Mouse (Mus musculus) hindbrain, embryonic 16.5 days (tissue): ENCODE data around the gene Slc6a9. TPM values are rescaled to one million over a fixed set of nuclear protein-coding genes. Genes with fewer than 3 reads are reported as not detected.

Experiments
- ATAC-seq: fragments of 200-750 bp; cut with Nextera tagmentation; 2 replicates; pipeline ENCODE4 v1.8.0; 2017; ENCODE audit warnings: moderate TSS enrichment, moderate library complexity
- H3K27ac ChIP-seq: fragments of 300-500 bp; sonication (generic); 2 replicates; pipeline ENCODE4 v1.5.1; 2014; ENCODE audit warnings: low read depth, mild to moderate bottlenecking, control low read depth, low read length, moderate library complexity
- H3K27me3 ChIP-seq: fragments of 300-500 bp; sonication (generic); replicated peaks from 2 replicates; pipeline ENCODE4 v1.6.1; 2014; ENCODE audit warnings: low read length; ENCODE audit not compliant: control insufficient read depth, insufficient read depth
- H3K36me3 ChIP-seq: fragments of 300-500 bp; sonication (generic); 2 replicates; pipeline ENCODE4 v1.6.1; 2014; ENCODE audit warnings: mild to moderate bottlenecking, low read length, moderate library complexity, mixed read lengths; ENCODE audit not compliant: control insufficient read depth, insufficient read depth
- H3K4me1 ChIP-seq: fragments of 300-500 bp; sonication (generic); 2 replicates; pipeline ENCODE4 v1.6.1; 2014; ENCODE audit warnings: low read depth, low read length; ENCODE audit not compliant: control insufficient read depth, insufficient read depth
- H3K4me2 ChIP-seq: fragments of 300-500 bp; sonication (generic); 2 replicates; pipeline ENCODE4 v1.6.1; 2014; ENCODE audit warnings: mild to moderate bottlenecking, low read length, control low read depth, moderate library complexity
- H3K4me3 ChIP-seq: fragments of 300-500 bp; sonication (generic); 2 replicates; pipeline ENCODE4 v1.5.1; 2014; ENCODE audit warnings: mild to moderate bottlenecking, low read length, control low read depth, moderate library complexity
- H3K9ac ChIP-seq: fragments of 300-500 bp; sonication (generic); 2 replicates; pipeline ENCODE4 v1.6.1; 2014; ENCODE audit warnings: low read depth, mild to moderate bottlenecking, control low read depth, low read length, moderate library complexity
- H3K9me3 ChIP-seq: fragments of 300-500 bp; sonication (generic); 2 replicates; pipeline ENCODE4 v1.6.1; 2014; ENCODE audit warnings: mild to moderate bottlenecking, low read length, moderate library complexity; ENCODE audit not compliant: control insufficient read depth
- WGBS: fragments of 180-500 bp; shearing (Covaris S2); extraction: QIAGEN DNeasy Blood & Tissue Kit; methylation state at CpG from one replicate; pipeline ENCODE4 v1.1.7; 2014; 5-methylcytosine and 5-hydroxymethylcytosine counted together
- polyA plus RNA-seq: library from polyadenylated mRNA; unstranded; fragments of >200 nt; fragmentation: Nextera tagmentation; extraction: Ambion mirVana; gene quantifications from 2 replicates; pipeline ENCODE4 v1.2.1, GENCODE M21; 2015

The Slc6a9 gene
- polyA plus RNA-seq, 1 experiment from 2014 or later = 63.8 TPM

DNA sequence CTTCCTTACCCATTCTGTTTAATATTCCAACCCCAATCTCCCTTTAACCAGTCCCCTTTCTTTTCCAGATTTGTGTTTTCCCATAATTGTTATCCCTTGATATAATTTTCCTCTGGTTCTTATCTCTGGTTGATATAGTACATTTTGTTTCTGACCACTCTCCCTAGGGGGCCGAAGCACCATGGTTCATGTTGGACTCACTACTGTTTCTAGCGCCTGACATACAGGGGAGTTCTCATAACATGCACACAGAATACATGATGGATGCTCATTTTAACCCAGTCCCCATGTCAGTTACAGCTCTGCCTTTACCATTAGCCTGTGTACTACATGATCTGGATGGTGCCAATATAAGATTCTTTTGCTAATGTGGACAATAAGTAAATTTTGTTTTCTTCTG lies 53.6 kb downstream of the Slc6a9 start:
- H3K4me1 ChIP-seq = peaks cover 38% of the 10 kb centered on the region
- peak overlapping the region; percentile 86 for H3K4me2 ChIP-seq
- WGBS = 75% methylated on average over 2 of the region's 2 CpGs
- H3K27ac ChIP-seq = no peak overlapping the region
- H3K4me3 ChIP-seq = no peak overlapping the region; the same call in 1 of the 2 replicates
- H3K9me3 ChIP-seq = no peaks in the 10 kb centered on the region
- no peaks in the 10 kb centered on the region for H3K27me3 ChIP-seq
- peaks cover 9% of the 10 kb centered on the region; the same call in 1 of the 2 replicates for H3K36me3 ChIP-seq
- H3K9ac ChIP-seq = peak overlapping the region; percentile 59
- no peak for ATAC-seq

DNA sequence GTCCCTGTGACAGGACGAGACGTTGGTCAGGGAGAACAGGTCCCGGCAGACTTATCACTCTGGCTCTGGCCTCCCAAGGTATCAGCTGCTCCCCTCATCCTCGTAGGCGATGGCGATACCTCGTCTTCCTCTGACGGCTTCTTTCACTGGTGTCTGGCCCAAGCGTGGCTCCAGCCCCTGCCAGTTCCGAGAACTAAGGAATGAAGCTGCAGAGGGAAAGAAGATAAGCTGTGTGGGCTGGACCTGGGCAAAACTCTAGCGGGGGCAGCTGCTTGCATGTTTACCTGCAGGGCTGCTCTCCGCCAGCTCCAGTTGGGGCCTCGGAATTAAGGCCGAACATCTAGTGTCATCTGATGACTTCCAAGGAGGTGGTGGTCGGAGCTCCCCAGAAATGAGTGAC lies 55.2 kb downstream of the Slc6a9 start:
- Histone ChIP-seq H3K9ac (no peak overlapping the region), H3K27me3 (no peaks in the 10 kb centered on the region), H3K4me3 (no peak overlapping the region), H3K36me3 (peaks cover 5% of the 10 kb centered on the region; the same call in 1 of the 2 replicates), H3K4me2 (no peak overlapping the region), H3K9me3 (no peaks in the 10 kb centered on the region), H3K27ac (no peak overlapping the region), H3K4me1 (peaks cover 28% of the 10 kb centered on the region)
- no peak for ATAC-seq
- WGBS = 92% methylated on average over 15 of the region's 15 CpGs

DNA sequence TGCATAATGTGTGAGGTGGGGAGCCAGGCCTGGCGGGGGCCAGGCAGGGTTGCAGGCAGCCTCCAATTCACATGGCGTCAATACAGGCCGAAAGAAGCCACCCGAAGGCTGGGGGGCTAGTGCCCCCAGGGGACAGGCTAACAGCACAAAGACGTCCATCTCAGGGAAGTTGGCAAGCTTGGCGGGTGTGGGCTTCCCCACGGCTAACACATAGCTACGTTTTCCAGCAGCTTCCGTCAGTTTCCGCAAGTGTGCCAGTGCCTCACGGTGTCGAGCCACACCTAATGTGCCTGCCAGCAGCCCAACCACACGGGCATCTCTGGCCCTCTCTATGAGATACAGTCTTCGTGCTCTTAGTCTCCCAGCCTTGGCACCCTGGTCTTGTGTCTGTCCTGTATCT lies 55.7 kb downstream of the Slc6a9 start:
- H3K4me1 ChIP-seq = peaks cover 24% of the 10 kb centered on the region
- H3K36me3 ChIP-seq = peaks cover 5% of the 10 kb centered on the region
- 91% methylated on average over 14 of the region's 14 CpGs for WGBS
- no peak overlapping the region for H3K27ac ChIP-seq
- H3K4me2 ChIP-seq = no peak overlapping the region
- H3K9me3 ChIP-seq = no peaks in the 10 kb centered on the region
- H3K27me3 ChIP-seq = no peaks in the 10 kb centered on the region
- no peak overlapping the region for H3K9ac ChIP-seq
- H3K4me3 ChIP-seq = no peak overlapping the region
- no peak for ATAC-seq

DNA sequence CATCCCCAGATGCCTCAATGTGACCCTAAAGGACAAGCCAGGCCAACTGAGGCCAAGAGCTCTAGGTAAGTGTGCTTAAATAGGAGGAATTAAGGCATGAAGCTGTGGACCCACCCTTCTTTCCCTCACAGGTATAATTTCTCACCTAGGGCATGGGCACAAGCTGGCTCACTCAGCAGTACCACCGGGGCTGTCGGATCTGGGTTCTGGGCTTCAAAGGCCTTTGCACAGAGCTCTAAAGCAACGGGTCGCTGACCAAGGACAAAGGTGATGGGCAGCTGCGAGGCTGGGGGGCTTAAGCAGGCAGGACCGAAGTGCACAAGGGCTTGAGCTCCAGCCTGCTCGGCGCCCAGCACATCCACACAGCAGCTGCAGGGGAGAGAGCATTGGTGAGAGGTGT lies 56.4 kb downstream of the Slc6a9 start:
- Histone ChIP-seq H3K27ac (no peak overlapping the region), H3K27me3 (no peaks in the 10 kb centered on the region), H3K4me1 (peaks cover 23% of the 10 kb centered on the region), H3K9ac (no peak overlapping the region), H3K4me3 (peak overlapping the region; percentile 76), H3K9me3 (no peaks in the 10 kb centered on the region), H3K4me2 (peak overlapping the region; percentile 90), H3K36me3 (peaks cover 11% of the 10 kb centered on the region)
- 72% methylated on average over 8 of the region's 8 CpGs for WGBS
- no peak for ATAC-seq

DNA sequence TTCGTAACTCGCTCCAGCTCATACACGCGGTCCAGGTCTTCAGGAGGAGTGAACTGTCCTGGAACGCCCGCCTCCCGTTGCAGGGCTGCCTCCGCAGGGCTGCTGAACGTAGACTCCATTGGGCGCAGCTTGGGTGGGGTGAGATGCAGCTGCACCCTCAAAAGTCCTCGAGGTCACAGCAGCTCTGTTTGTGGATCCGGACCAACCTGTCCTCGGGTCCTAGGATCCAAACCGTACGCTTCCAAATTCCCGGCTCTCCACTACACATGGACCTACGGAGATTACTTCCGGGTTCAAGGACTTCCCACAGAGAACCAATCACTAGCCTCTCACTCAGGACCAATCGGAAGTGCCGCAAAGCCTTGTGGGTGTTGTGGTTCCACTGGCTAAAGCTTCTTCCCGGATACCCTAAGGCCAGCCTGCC lies 57.4 kb downstream of the Slc6a9 start, which contains the start of gene Dph2:
TSS of gene Dph2 (minus strand) at position 295 of the 424 bp plus-strand sequence.
- Histone ChIP-seq H3K27me3 (no peaks in the 10 kb centered on the region), H3K36me3 (peaks cover 11% of the 10 kb centered on the region), H3K9ac (peak within 1 kb of the TSS; percentile 64), H3K4me3 (peak within 1 kb of the TSS; percentile 76), H3K4me2 (peak within 1 kb of the TSS; percentile 90), H3K9me3 (no peaks in the 10 kb centered on the region), H3K4me1 (peaks cover 15% of the 10 kb centered on the region), H3K27ac (no peak within 1 kb of the TSS)
- peak; percentile 86 for ATAC-seq
- 2% methylated on average over 21 of the region's 21 CpGs for WGBS

DNA sequence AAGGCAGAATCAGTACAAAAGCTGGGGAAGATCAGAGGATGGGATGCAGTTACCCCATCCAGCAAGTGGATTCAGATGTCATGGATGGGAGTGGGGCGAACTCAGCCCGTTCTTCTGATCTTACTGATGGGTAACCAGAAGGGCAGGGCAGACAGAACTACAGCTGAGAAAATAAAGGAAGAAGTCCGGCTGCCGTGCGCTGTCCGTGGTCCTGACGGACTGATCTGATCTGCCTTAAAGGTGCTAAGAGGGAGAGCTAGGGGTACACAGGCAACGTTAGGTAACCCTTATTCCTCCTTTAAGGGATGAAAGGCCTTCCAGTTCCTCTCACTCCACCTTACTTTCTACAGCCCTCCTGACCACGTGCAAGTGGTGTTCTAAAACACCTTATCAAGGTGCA lies 59.1 kb downstream of the Slc6a9 start:
- Histone ChIP-seq H3K27ac (no peak overlapping the region), H3K4me3 (no peak overlapping the region), H3K4me1 (peaks cover 11% of the 10 kb centered on the region), H3K9ac (no peak overlapping the region), H3K27me3 (no peaks in the 10 kb centered on the region), H3K4me2 (no peak overlapping the region), H3K9me3 (no peaks in the 10 kb centered on the region), H3K36me3 (peaks cover 19% of the 10 kb centered on the region)
- ATAC-seq = no peak
- 25% methylated on average over 9 of the region's 9 CpGs for WGBS

DNA sequence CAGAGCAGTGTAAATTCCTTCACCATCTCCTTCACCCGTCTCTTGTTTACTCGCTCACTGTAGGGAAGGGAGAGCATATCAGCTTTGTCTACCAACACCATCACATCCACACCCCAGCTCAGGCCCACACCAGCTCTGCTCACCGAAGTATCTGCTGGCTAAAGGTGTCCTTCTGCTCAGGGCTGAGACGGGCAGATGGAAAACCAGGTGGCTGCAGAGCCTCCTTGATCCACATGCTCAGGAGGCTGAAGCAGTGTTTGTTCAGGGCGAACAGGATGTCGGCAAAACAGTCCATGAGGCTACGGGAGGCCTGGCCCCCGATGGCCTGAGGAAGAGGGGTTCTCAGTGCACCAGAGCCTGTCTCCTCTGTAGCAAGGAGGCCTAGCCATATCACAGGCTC lies 60.3 kb downstream of the Slc6a9 start:
- no peak for ATAC-seq
- H3K36me3 ChIP-seq = peaks cover 20% of the 10 kb centered on the region
- H3K27ac ChIP-seq = no peak overlapping the region
- H3K4me1 ChIP-seq = peaks cover 11% of the 10 kb centered on the region
- 90% methylated on average over 8 of the region's 8 CpGs for WGBS
- no peaks in the 10 kb centered on the region for H3K27me3 ChIP-seq
- no peak overlapping the region for H3K4me3 ChIP-seq
- H3K9ac ChIP-seq = no peak overlapping the region
- no peak overlapping the region for H3K4me2 ChIP-seq
- H3K9me3 ChIP-seq = no peaks in the 10 kb centered on the region

DNA sequence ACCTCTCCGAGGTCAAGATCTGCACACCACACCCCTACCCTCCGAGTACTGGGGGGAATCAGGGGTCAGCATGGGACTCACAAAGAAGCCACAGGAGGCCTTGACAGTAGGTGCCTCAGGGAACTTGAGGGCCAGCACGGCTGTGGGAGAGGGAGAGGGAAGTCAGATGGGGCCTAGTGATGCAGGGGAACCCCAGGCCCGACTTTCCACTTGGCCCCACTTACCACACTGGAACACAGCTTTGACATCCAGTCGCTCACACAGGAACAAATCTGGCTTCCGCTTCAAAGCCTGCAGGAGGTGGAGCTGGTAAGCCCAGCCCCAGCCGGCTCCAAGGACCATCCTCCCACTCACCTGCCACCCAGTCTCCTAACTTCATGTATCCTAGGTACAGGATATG lies 61.0 kb downstream of the Slc6a9 start:
- H3K4me1 ChIP-seq = peaks cover 11% of the 10 kb centered on the region
- no peak overlapping the region for H3K9ac ChIP-seq
- no peaks in the 10 kb centered on the region for H3K9me3 ChIP-seq
- no peak overlapping the region for H3K27ac ChIP-seq
- 83% methylated on average over 7 of the region's 7 CpGs for WGBS
- no peak for ATAC-seq
- no peak overlapping the region for H3K4me3 ChIP-seq
- no peaks in the 10 kb centered on the region for H3K27me3 ChIP-seq
- peaks cover 25% of the 10 kb centered on the region for H3K36me3 ChIP-seq
- no peak overlapping the region for H3K4me2 ChIP-seq

DNA sequence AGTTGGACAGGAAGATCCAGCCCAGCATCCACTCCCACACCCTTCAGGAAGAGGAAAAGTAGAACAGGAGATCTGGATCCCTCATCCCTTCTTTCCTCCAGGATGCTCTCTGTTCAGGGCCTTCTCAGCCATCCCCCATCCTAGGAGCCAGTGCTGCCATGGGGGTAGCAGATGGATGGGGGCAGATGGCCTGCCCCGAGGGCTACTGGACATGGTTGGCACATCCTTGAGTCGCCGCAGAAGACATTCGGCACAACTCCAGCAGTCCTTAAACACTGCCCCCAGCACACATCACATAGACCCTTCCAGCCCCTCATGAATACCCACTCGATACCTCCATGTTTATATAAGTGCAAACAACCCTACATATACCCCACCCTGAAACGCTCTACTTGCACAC lies 61.7 kb downstream of the Slc6a9 start:
- Histone ChIP-seq H3K4me3 (no peak overlapping the region), H3K36me3 (peaks cover 31% of the 10 kb centered on the region), H3K27ac (no peak overlapping the region), H3K9ac (no peak overlapping the region), H3K4me2 (no peak overlapping the region), H3K9me3 (no peaks in the 10 kb centered on the region), H3K27me3 (no peaks in the 10 kb centered on the region), H3K4me1 (peaks cover 7% of the 10 kb centered on the region)
- no peak for ATAC-seq
- 94% methylated on average over 6 of the region's 6 CpGs for WGBS

DNA sequence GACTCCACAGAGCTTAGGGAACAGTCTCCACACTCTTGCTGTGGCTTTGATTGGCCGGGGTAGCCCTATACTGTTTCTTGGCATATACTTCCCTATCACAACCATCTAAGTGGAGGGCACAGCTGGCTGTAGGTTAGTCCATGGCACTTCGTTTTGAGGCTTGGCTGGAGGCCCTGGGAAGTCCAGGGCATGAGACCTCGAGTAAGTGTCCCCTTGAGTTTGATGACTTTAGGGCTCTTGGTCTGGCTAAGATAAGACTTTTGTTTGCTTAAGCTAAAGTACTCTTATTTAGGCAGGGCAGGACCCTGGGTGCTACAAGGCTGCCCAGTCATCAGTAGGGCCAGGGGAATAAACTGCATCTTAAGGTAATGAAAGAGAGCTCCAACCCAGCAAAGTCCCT lies 63.8 kb downstream of the Slc6a9 start:
- no peak for ATAC-seq
- Histone ChIP-seq H3K27ac (no peak overlapping the region), H3K4me1 (no peaks in the 10 kb centered on the region), H3K9me3 (no peaks in the 10 kb centered on the region), H3K4me3 (no peak overlapping the region), H3K9ac (no peak overlapping the region), H3K27me3 (no peaks in the 10 kb centered on the region), H3K36me3 (peaks cover 51% of the 10 kb centered on the region), H3K4me2 (no peak overlapping the region)
- WGBS = 93% methylated on average over 3 of the region's 3 CpGs
